Mouse (Mus musculus): ENCODE data around the gene Rubcn.

- no peak for TF ChIP-seq POLR2A (IDR thresholded peaks at IDR 0.05; ENCODE audit: low read depth, low read length)
- TF ChIP-seq RAD21 (IDR thresholded peaks at IDR 0.05; ENCODE audit: low read depth, low read length): no peak
- no peak for TF ChIP-seq PAX5 (IDR thresholded peaks at IDR 0.05; ENCODE audit: low read length)
- no peak for TF ChIP-seq CTCF (conservative IDR thresholded peaks at IDR 0.05 in 1 of 2, IDR thresholded peaks at IDR 0.05 in 1 of 2; ENCODE audit: low read depth in 2 of 2, low read length in 2 of 2)
- no peak for TF ChIP-seq EP300 (IDR thresholded peaks at IDR 0.05; ENCODE audit: low read length)
- TF ChIP-seq NRF1 (IDR thresholded peaks at IDR 0.05; ENCODE audit: low read depth, low read length): peak; percentile 84
- TF ChIP-seq CHD1 (IDR thresholded peaks at IDR 0.05; ENCODE audit: low read depth, low read length): no peak
- TF ChIP-seq SIN3A (IDR thresholded peaks at IDR 0.05; ENCODE audit: low read length): no peak
- no peak for TF ChIP-seq MXI1 (IDR thresholded peaks at IDR 0.05; ENCODE audit: low read depth, low read length)
- TF ChIP-seq MYC (IDR thresholded peaks at IDR 0.05; ENCODE audit: low read depth, low read length): no peak
- no peak for TF ChIP-seq MAFK (IDR thresholded peaks at IDR 0.05; ENCODE audit: insufficient replicate concordance, low read length)
- TF ChIP-seq TCF12 (IDR thresholded peaks at IDR 0.05; ENCODE audit: low read depth, low read length): no peak
- no peak for TF ChIP-seq ELF1 (IDR thresholded peaks at IDR 0.05; ENCODE audit: low read depth, low read length)
Measured at GRCm38 (mm10) chr16:32814539-32814938, 63.0 kb downstream of the Rubcn start.
